Comparison of ENCODE assay signal across 20 mouse cellular contexts in genomic region chr11:104295145-104295544, GRCm38 (mm10).
DNase-seq lines count a peak whose midpoint lies in the region; ATAC-seq and TF ChIP-seq lines count a peak whose summit lies in the region.
"Had no signal": no experiment of that assay in that cellular context is flagged by ENCODE, and none has a peak within 500 bp of the region (broad histone marks: within the 10 kb centered on the region; RNA-seq: fewer than 3 reads in every experiment).

No protein-coding gene starts in this region.

- ATAC-seq in liver, embryonic 11.5 days (replicated peaks; ENCODE audit: low FRiP score): no peak
- no peak for ATAC-seq in liver, embryonic 15.5 days (ENCODE audit: insufficient read depth)
- ATAC-seq: forebrain, embryonic 13.5 days; forebrain, postnatal 0 days; inflammation-experienced regulatory T-cells, adult 6 months; intestine, postnatal 0 days had no signal

- peak overlapping the region; percentile 36; the same call in 1 of the 2 replicates for H3K4me2 ChIP-seq in liver, embryonic 11.5 days
- H3K4me2 ChIP-seq in liver, embryonic 15.5 days: no peak overlapping the region
- H3K4me2 ChIP-seq: embryonic facial prominence, embryonic 13.5 days; forebrain, embryonic 13.5 days; hindbrain, embryonic 15.5 days had no signal

- DNase-seq in liver, embryonic 11.5 days (ENCODE audit: low spot score): no peak
- DNase-seq in liver (no peak), MEL (ENCODE audit: low read depth, low spot score) (peak; percentile 70)
- no peak for DNase-seq in cerebellum, adult 11 months
- DNase-seq in cerebellum, postnatal 25 days: no peak
- DNase-seq: adrenal gland, postnatal 10 days; cerebellum, adult 11-12 months; cerebellum, adult 9-10 months; cerebellum, postnatal 36 days; forebrain, postnatal 0 days; gastrocnemius, adult 2 months; gastrocnemius, postnatal 25 days; heart, postnatal 10 days had no signal

- 43% methylated on average over 5 of the region's 5 CpGs for WGBS in liver, embryonic 11.5 days
- 37% methylated on average over 5 of the region's 5 CpGs for WGBS in liver, embryonic 15.5 days (ENCODE audit: insufficient replicate concordance)

- H3K4me1 ChIP-seq in liver, embryonic 11.5 days (replicated peaks; ENCODE audit: control insufficient read depth, insufficient read depth, low read length): peaks cover 37% of the 10 kb centered on the region
- peaks cover 35% of the 10 kb centered on the region for H3K4me1 ChIP-seq in ES-Bruce4 (ENCODE audit: control insufficient read depth, insufficient read depth, low read length)
- H3K4me1 ChIP-seq in MEL (ENCODE audit: control insufficient read depth in 1 of 2, insufficient read depth in 2 of 2, low read length in 2 of 2): peaks cover 22 to 58% of the 10 kb centered on the region in 2 experiments
- peaks cover 44% of the 10 kb centered on the region for H3K4me1 ChIP-seq in liver, embryonic 15.5 days (replicated peaks)
- H3K4me1 ChIP-seq: forebrain, embryonic 13.5 days; hindbrain, embryonic 15.5 days had no signal

- TF ChIP-seq EP300 in ES-Bruce4 (IDR thresholded peaks at IDR 0.05; ENCODE audit: insufficient read depth, low read depth, low read length): no peak
- no peak for TF ChIP-seq EP300 in MEL (IDR thresholded peaks at IDR 0.05; ENCODE audit: low read depth in 1 of 2, low read length in 2 of 2)

- no peaks in the 10 kb centered on the region for H3K36me3 ChIP-seq in liver, embryonic 11.5 days (ENCODE audit: control insufficient read depth, insufficient read depth, low read length)
- H3K36me3 ChIP-seq in ES-Bruce4 (ENCODE audit: control insufficient read depth, insufficient read depth, low read length, poor library complexity, severe bottlenecking): no peaks in the 10 kb centered on the region
- H3K36me3 ChIP-seq in MEL (ENCODE audit: control insufficient read depth in 1 of 2, insufficient read depth in 2 of 2, low read length in 2 of 2): peaks cover 0 to 36% of the 10 kb centered on the region in 2 experiments; a peak in 2 of 4 replicates
- H3K36me3 ChIP-seq in liver, embryonic 15.5 days (replicated peaks): no peaks in the 10 kb centered on the region
- H3K36me3 ChIP-seq: embryonic facial prominence, embryonic 13.5 days had no signal

- no peak for TF ChIP-seq RAD21 in MEL (IDR thresholded peaks at IDR 0.05; ENCODE audit: low read depth, low read length)

- H3K9me3 ChIP-seq in liver, embryonic 11.5 days (ENCODE audit: control insufficient read depth, low read length): no peaks in the 10 kb centered on the region
- H3K9me3 ChIP-seq in ES-Bruce4 (replicated peaks; ENCODE audit: control insufficient read depth, insufficient read depth, low read length, poor library complexity, severe bottlenecking) (no peaks in the 10 kb centered on the region), MEL (replicated peaks; ENCODE audit: insufficient read depth, low read length) (no peaks in the 10 kb centered on the region)
- no peaks in the 10 kb centered on the region for H3K9me3 ChIP-seq in liver, embryonic 15.5 days (replicated peaks)
- H3K9me3 ChIP-seq: embryonic facial prominence, embryonic 13.5 days; forebrain, embryonic 13.5 days; hindbrain, embryonic 15.5 days had no signal

- peak overlapping the region; percentile 45 for H3K27ac ChIP-seq in liver, embryonic 11.5 days (ENCODE audit: low read depth, low read length)
- H3K27ac ChIP-seq in ES-Bruce4 (ENCODE audit: insufficient read depth, low read length) (peak overlapping the region; percentile 97), MEL (ENCODE audit: control insufficient read depth, low read depth, low read length) (peak overlapping the region; percentile 84)
- H3K27ac ChIP-seq in liver, embryonic 15.5 days (replicated peaks): peak overlapping the region; percentile 29; the same call in 1 of the 2 replicates
- H3K27ac ChIP-seq: embryonic facial prominence, embryonic 13.5 days; forebrain, embryonic 13.5 days; gastrocnemius, adult 2 months; hindbrain, embryonic 15.5 days had no signal

- no peak overlapping the region for H3K4me3 ChIP-seq in liver, embryonic 11.5 days (ENCODE audit: low read depth, low read length)
- no peak overlapping the region for H3K4me3 ChIP-seq in ES-Bruce4 (ENCODE audit: low read depth, low read length)
- peak overlapping the region; percentile 40 to 46; a peak in 3 of 4 replicates for H3K4me3 ChIP-seq in MEL (ENCODE audit: control insufficient read depth in 1 of 2, insufficient read depth in 1 of 2, low read depth in 2 of 2, low read length in 2 of 2)
- no peak overlapping the region for H3K4me3 ChIP-seq in liver, embryonic 15.5 days (replicated peaks)
- H3K4me3 ChIP-seq: embryonic facial prominence, embryonic 13.5 days; forebrain, embryonic 13.5 days; gastrocnemius, adult 2 months; hindbrain, embryonic 15.5 days had no signal

- no peaks in the 10 kb centered on the region for H3K27me3 ChIP-seq in liver, embryonic 11.5 days (replicated peaks; ENCODE audit: control insufficient read depth, insufficient read depth, low read length)
- H3K27me3 ChIP-seq in ES-Bruce4 (ENCODE audit: control insufficient read depth, insufficient read depth, low read length, poor library complexity, severe bottlenecking) (no peaks in the 10 kb centered on the region), MEL (ENCODE audit: control insufficient read depth in 1 of 2, insufficient read depth in 2 of 2, low read length in 2 of 2) (no peaks in the 10 kb centered on the region)
- no peaks in the 10 kb centered on the region for H3K27me3 ChIP-seq in liver, embryonic 15.5 days
- H3K27me3 ChIP-seq: embryonic facial prominence, embryonic 13.5 days; forebrain, embryonic 13.5 days; hindbrain, embryonic 15.5 days had no signal

- no peak overlapping the region for H3K9ac ChIP-seq in liver, embryonic 11.5 days (ENCODE audit: low read depth, low read length)
- H3K9ac ChIP-seq in ES-Bruce4 (ENCODE audit: low read depth, poor library complexity, severe bottlenecking): 0 out of 2 replicates have a peak overlapping the region, but pooled peaks have one; percentile 0
- H3K9ac ChIP-seq in MEL (ENCODE audit: control insufficient read depth, low read depth, low read length, poor library complexity, severe bottlenecking): peak overlapping the region; percentile 50
- H3K9ac ChIP-seq in liver, embryonic 15.5 days: no peak overlapping the region
- H3K9ac ChIP-seq: embryonic facial prominence, embryonic 13.5 days; forebrain, embryonic 13.5 days; forebrain, postnatal 0 days; hindbrain, embryonic 15.5 days had no signal

- H3K79me2 ChIP-seq in MEL (ENCODE audit: control insufficient read depth, insufficient read depth, low read length, poor library complexity): no peaks in the 10 kb centered on the region

- TF ChIP-seq CTCF in ES-Bruce4 (IDR thresholded peaks at IDR 0.05; ENCODE audit: low read depth, low read length): no peak
- TF ChIP-seq CTCF in MEL (IDR thresholded peaks at IDR 0.05 in 2 of 3, conservative IDR thresholded peaks at IDR 0.05 in 1 of 3; ENCODE audit: control insufficient read depth in 1 of 3, insufficient read depth in 1 of 3, low read depth in 2 of 3, low read length in 3 of 3, poor library complexity in 1 of 3, severe bottlenecking in 1 of 3): no peak

- TF ChIP-seq POLR2A in ES-Bruce4 (IDR thresholded peaks at IDR 0.05; ENCODE audit: insufficient read depth, low read length): no peak
- TF ChIP-seq POLR2A in MEL (IDR thresholded peaks at IDR 0.05; ENCODE audit: control insufficient read depth in 1 of 2, insufficient read depth in 1 of 2, low read depth in 1 of 2, low read length in 2 of 2, poor library complexity in 1 of 2): no peak

TF ChIP-seq in MEL, 35 proteins besides CTCF, POLR2A, EP300 and RAD21:
- TF ChIP-seq MYC (IDR thresholded peaks at IDR 0.05; ENCODE audit: low read depth, low read length): no peak; the same call in 1 of the 2 replicates
- peak; percentile 45; the same call in 1 of the 2 replicates for TF ChIP-seq TAL1 (IDR thresholded peaks at IDR 0.05; ENCODE audit: low read length)
- TF ChIP-seq ZNF384 (IDR thresholded peaks at IDR 0.05; ENCODE audit: low read depth, low read length): peak; percentile 86
- TF ChIP-seq SIN3A (IDR thresholded peaks at IDR 0.05; ENCODE audit: low read length): peak; percentile 17; the same call in 1 of the 2 replicates
- TF ChIP-seq TCF12 (IDR thresholded peaks at IDR 0.05; ENCODE audit: low read depth, low read length): 0 out of 2 replicates have a peak, but pooled peaks have one; percentile 7

Comparison
In these comparisons a context has a peak if more than half of its experiments do, and no peak if none do; other contexts are left out.
1. H3K27ac ChIP-seq: peak in every context shown above with its lines; median percentile 97 in ES-Bruce4; 84 in MEL; 45 in liver, embryonic 11.5 days; 29 in liver, embryonic 15.5 days.
2. H3K4me3 ChIP-seq: peak in MEL (2 of 2); none in liver, embryonic 11.5 days (single experiment), ES-Bruce4 (single experiment) and liver, embryonic 15.5 days (single experiment).
3. H3K9ac ChIP-seq: peak in ES-Bruce4 (single experiment) and MEL (single experiment); none in liver, embryonic 11.5 days (single experiment) and liver, embryonic 15.5 days (single experiment).